Mouse (Mus musculus) stomach, embryonic 14.5 days (tissue): ENCODE results near the gene Mrpl24. TPM values are rescaled to one million over a fixed set of nuclear protein-coding genes. Genes with fewer than 3 reads are reported as not detected.

Source experiments
- ATAC-seq: fragments of 200-750 bp; cut with Nextera tagmentation; 2 replicates; pipeline ENCODE4 v1.8.0; 2017; ENCODE audit warnings: low read depth, moderate TSS enrichment; ENCODE audit not compliant: insufficient number of reproducible peaks, insufficient read depth, low FRiP score
- H3K27ac ChIP-seq: fragments of 300-500 bp; sonication (generic); 2 replicates; pipeline ENCODE4 v1.5.1; 2014; ENCODE audit warnings: mild to moderate bottlenecking, low read length, moderate library complexity, mixed read lengths
- H3K27me3 ChIP-seq: fragments of 300-500 bp; sonication (generic); 2 replicates; pipeline ENCODE4 v1.6.1; 2014; ENCODE audit warnings: low read length, control low read depth, mixed read lengths; ENCODE audit not compliant: control insufficient read depth, insufficient read depth
- H3K36me3 ChIP-seq: fragments of 300-500 bp; sonication (generic); 2 replicates; pipeline ENCODE4 v1.6.1; 2014; ENCODE audit warnings: mild to moderate bottlenecking, control low read depth, low read length, moderate library complexity, mixed read lengths; ENCODE audit not compliant: control insufficient read depth, insufficient read depth
- H3K4me1 ChIP-seq: fragments of 300-500 bp; sonication (generic); 2 replicates; pipeline ENCODE4 v1.6.1; 2014; ENCODE audit warnings: low read length, control low read depth, mixed read lengths; ENCODE audit not compliant: control insufficient read depth, insufficient read depth
- H3K4me2 ChIP-seq: fragments of 300-500 bp; sonication (generic); replicated peaks from 2 replicates; pipeline ENCODE4 v1.6.1; 2014; ENCODE audit warnings: low read depth, low read length, control low read depth
- H3K4me3 ChIP-seq: fragments of 300-500 bp; sonication (generic); 2 replicates; pipeline ENCODE4 v1.5.1; 2014; ENCODE audit warnings: low read depth, low read length, control low read depth
- H3K9ac ChIP-seq: fragments of 300-500 bp; sonication (generic); replicated peaks from 2 replicates; pipeline ENCODE4 v1.6.1; 2014; ENCODE audit warnings: low read depth, mild to moderate bottlenecking, control low read depth, low read length, moderate library complexity, mixed read lengths
- H3K9me3 ChIP-seq: fragments of 300-500 bp; sonication (generic); 2 replicates; pipeline ENCODE4 v1.6.1; 2016; ENCODE audit warnings: low read depth, low read length, control low read depth; ENCODE audit not compliant: control insufficient read depth
- WGBS: fragments of 180-500 bp; shearing (Covaris S2); extraction: QIAGEN DNeasy Blood & Tissue Kit; methylation state at CpG from one replicate; pipeline ENCODE4 v1.1.7; 2014; 5-methylcytosine and 5-hydroxymethylcytosine counted together
- polyA plus RNA-seq: library from polyadenylated mRNA; unstranded; fragments of >200 nt; fragmentation: Nextera tagmentation; extraction: Ambion mirVana; gene quantifications from 2 replicates; pipeline ENCODE4 v1.2.1, GENCODE M21; 2014

Gene Mrpl24
- polyA plus RNA-seq, 1 experiment from 2014 or later = 73.5 TPM

DNA sequence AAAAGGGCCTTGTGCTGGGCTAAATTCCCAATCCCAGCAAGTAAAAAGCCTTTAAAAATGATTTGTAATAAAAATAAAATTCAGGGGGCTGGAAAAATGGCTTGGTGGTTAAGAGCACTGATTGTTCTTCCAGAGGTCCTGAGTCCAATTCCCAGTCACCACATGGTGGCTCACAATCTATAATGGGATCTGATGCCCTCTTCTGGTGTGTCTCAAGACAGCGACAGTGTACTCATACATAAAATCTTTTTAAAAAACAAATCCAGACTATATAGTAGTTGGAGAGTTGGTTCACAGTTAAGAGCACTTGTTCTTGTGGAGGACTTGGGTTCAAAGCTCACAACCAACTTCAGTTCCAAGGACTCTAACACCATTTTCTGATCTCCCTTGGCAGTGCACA is 2.3 kb upstream of the Mrpl24 start:
- Histone ChIP-seq H3K27ac (no peak overlapping the region), H3K9me3 (no peaks in the 10 kb centered on the region), H3K4me2 (no peak overlapping the region), H3K9ac (no peak overlapping the region), H3K4me3 (no peak overlapping the region), H3K27me3 (no peaks in the 10 kb centered on the region), H3K4me1 (0 out of 2 replicates have a peak, but pooled peaks cover 3% of the 10 kb centered on the region), H3K36me3 (peaks cover 37% of the 10 kb centered on the region)
- ATAC-seq = no peak
- WGBS = 97% methylated on average over 1 of the region's 1 CpGs

DNA sequence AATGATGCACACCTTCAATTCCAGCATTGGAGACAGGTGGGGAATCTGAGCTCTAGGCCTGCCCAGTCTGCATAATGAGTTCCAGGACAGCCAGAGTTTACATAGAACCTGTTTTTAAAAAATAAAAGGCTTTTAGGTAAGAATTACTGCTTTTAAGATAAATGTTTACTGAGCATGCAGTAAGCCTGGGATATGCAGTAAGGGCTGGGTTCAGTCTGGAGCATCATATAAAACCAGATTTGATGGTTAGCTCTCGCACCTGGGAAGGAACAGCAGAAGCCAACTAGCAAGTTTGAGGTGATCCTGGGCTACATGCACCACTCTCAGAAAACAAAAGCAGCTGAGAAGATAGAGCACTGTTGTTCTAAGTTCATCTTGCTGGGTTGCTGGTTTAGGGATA is 755 bp upstream of the Mrpl24 start:
- H3K27me3 ChIP-seq = no peaks in the 10 kb centered on the region
- H3K9ac ChIP-seq = no peak overlapping the region
- H3K4me3 ChIP-seq = no peak overlapping the region
- H3K36me3 ChIP-seq = peaks cover 45% of the 10 kb centered on the region
- H3K9me3 ChIP-seq = no peaks in the 10 kb centered on the region
- H3K27ac ChIP-seq = no peak overlapping the region
- no peak for ATAC-seq
- H3K4me2 ChIP-seq = 0 out of 2 replicates have a peak overlapping the region, but pooled peaks have one; percentile 76
- 0 out of 2 replicates have a peak, but pooled peaks cover 3% of the 10 kb centered on the region for H3K4me1 ChIP-seq
- 86% methylated on average over 1 of the region's 1 CpGs for WGBS

- Histone ChIP-seq H3K4me1 (0 out of 2 replicates have a peak, but pooled peaks cover 3% of the 10 kb centered on the region), H3K4me2 (peak overlapping the region; percentile 76), H3K27ac (no peak overlapping the region; the same call in 1 of the 2 replicates), H3K36me3 (peaks cover 47% of the 10 kb centered on the region), H3K9me3 (no peaks in the 10 kb centered on the region), H3K9ac (peak overlapping the region; percentile 67; the same call in 1 of the 2 replicates), H3K27me3 (no peaks in the 10 kb centered on the region), H3K4me3 (peak overlapping the region; percentile 72)
- no peak for ATAC-seq
- 67% methylated on average over 9 of the region's 9 CpGs for WGBS
Observed at GRCm38 (mm10) chr3:87920270-87920943, 1.1 kb downstream of the Mrpl24 start.

DNA sequence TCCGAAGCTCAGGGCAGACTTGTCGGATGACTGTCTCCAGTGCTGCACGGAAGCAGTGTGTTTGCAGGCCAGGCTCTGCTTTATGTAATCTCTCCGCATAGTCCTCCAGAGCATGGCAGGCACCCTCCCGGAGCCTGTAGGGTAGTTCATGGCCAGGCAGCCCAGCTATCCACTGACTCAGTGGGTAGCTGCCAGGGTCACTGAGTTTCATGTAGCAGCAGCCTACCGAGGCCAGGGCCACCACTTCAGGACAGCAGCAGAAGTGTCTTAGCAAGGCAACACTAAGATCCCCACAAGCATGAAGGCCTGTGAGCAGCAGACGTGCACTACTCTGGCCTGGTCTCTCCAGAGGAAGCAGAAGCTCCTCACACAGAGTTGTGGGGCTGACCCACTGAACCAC is 5.7 kb downstream of the Mrpl24 start:
- ATAC-seq = no peak
- Histone ChIP-seq H3K27ac (no peak overlapping the region), H3K36me3 (peaks cover 46% of the 10 kb centered on the region), H3K4me3 (no peak overlapping the region), H3K4me2 (no peak overlapping the region), H3K9ac (no peak overlapping the region), H3K4me1 (peaks cover 7% of the 10 kb centered on the region; the same call in 1 of the 2 replicates), H3K27me3 (no peaks in the 10 kb centered on the region), H3K9me3 (no peaks in the 10 kb centered on the region)
- WGBS = 89% methylated on average over 7 of the region's 7 CpGs

DNA sequence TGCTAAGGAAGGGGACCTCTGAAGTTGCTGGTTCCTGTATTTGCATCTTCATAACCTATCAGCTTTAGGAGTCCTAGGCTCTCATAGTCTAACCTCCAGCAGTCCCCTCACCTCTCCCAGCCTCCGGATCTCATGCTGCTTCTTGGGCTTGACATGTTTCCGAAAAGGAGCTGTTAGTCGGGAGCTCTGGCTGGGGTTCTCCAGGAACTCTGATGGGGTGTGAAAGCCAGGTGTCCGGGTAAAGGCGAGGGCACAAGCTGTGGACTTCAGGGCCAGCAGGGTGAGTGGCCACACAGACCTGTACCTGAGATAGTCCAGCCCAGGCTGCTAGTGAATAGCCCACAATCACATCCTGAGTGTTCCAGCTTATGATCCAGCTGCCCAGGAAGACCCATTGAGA is 8.1 kb downstream of the Mrpl24 start:
- ATAC-seq = no peak
- 91% methylated on average over 5 of the region's 5 CpGs for WGBS

DNA sequence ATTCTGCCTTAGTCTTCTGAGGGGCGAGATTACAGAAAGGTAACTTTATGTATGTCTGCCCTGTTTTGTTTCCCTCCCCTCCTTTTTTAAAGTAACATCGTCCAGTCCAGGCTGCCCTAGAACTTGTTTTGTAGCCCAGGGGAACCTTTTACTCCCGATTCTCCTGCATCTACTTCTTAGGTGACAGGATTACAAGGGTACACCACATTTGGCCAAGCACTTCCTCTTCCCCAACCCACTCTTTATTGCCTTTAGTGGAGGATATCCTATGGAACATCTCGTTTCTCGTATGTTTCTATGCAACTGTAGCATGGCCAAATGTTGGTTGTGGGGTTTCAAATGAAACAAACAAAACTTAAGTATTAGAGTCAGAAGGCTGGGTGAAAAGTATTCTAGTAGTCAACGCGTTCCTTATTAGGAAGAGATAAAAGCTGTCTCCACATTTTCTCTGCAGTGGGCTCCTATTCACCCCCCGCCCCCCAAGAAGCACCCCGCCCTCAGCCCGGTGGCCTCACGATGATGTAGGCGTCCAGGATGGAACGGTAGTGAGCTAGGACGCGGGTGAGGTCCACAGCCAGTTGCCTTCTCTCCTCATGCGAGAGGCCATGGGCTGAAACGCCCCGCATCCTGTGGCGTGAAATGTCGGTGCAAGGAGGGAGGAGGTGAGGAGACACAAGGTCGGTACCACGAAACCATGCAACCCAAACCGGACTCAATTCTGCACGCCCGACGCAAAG is 10.2 kb downstream of the Mrpl24 start:
- H3K36me3 ChIP-seq = peaks cover 41% of the 10 kb centered on the region
- 7% methylated on average over 26 of the region's 26 CpGs for WGBS
- peak; percentile 20; the same call in 1 of the 2 replicates for ATAC-seq
- H3K9me3 ChIP-seq = no peaks in the 10 kb centered on the region
- H3K4me1 ChIP-seq = peaks cover 19% of the 10 kb centered on the region
- no peaks in the 10 kb centered on the region for H3K27me3 ChIP-seq
- H3K4me3 ChIP-seq = peak overlapping the region; percentile 59
- peak overlapping the region; percentile 83 for H3K9ac ChIP-seq
- peak overlapping the region; percentile 82 for H3K27ac ChIP-seq
- peak overlapping the region; percentile 57 for H3K4me2 ChIP-seq

More for the DNA sequence above, 8.1 kb downstream of the Mrpl24 start:
- H3K36me3 ChIP-seq = peaks cover 48% of the 10 kb centered on the region
- H3K4me1 ChIP-seq = peaks cover 19% of the 10 kb centered on the region
- H3K4me2 ChIP-seq = no peak overlapping the region
- no peaks in the 10 kb centered on the region for H3K9me3 ChIP-seq
- H3K9ac ChIP-seq = no peak overlapping the region
- no peak overlapping the region for H3K27ac ChIP-seq
- no peaks in the 10 kb centered on the region for H3K27me3 ChIP-seq
- no peak overlapping the region for H3K4me3 ChIP-seq

GRCm38 (mm10) chr3:87930078-87930795 is 10.9 kb downstream of the Mrpl24 start, which contains the start of the genes Isg20l2 and Rrnad1:
Isg20l2 (plus strand) TSS chr3:87930314.
Rrnad1 (minus strand) TSS chr3:87930717.
- H3K36me3 ChIP-seq = peaks cover 39% of the 10 kb centered on the region
- H3K27me3 ChIP-seq = no peaks in the 10 kb centered on the region
- WGBS = 2% methylated on average over 63 of the region's 78 CpGs
- peak; percentile 97 for ATAC-seq
- peaks cover 19% of the 10 kb centered on the region for H3K4me1 ChIP-seq
- H3K4me2 ChIP-seq = peak within 1 kb of the TSS; percentile 62
- H3K4me3 ChIP-seq = peak within 1 kb of the TSS; percentile 59
- no peaks in the 10 kb centered on the region for H3K9me3 ChIP-seq
- peak within 1 kb of the TSS; percentile 83 for H3K9ac ChIP-seq
- H3K27ac ChIP-seq = peak within 1 kb of the TSS; percentile 82

DNA sequence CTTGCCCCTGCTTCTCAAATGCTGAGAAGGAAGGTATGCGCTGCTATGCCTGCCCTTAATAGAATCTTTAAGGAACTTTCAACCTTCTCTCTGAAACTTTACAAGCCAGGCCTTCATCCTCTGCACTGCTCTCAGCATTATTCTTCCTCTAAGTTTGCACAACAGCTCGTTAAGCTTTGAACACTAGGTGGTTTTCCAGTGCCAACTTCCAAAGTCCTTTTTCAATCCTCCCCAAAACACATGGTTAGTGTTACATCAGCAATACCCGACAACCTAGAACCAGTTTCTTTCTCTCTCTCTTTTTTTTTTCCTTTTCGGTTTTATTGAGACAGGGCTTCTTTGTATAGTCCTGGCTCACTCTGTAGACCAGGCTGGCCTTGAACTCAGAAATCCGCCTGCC is 14.7 kb downstream of the Mrpl24 start:
- ATAC-seq = no peak
- no peak overlapping the region for H3K4me2 ChIP-seq
- H3K9me3 ChIP-seq = no peaks in the 10 kb centered on the region
- H3K27ac ChIP-seq = no peak overlapping the region
- no peak overlapping the region for H3K4me3 ChIP-seq
- peaks cover 19% of the 10 kb centered on the region for H3K4me1 ChIP-seq
- H3K27me3 ChIP-seq = no peaks in the 10 kb centered on the region
- peaks cover 47% of the 10 kb centered on the region for H3K36me3 ChIP-seq
- H3K9ac ChIP-seq = no peak overlapping the region
- WGBS = 87% methylated on average over 5 of the region's 5 CpGs
